Mouse (Mus musculus) C2C12 (cell line): ENCODE measurements around the gene Arl5c.

ENCODE experiments used
- CEBPB ChIP-seq: IDR thresholded peaks from one replicate; pipeline ENCODE4 v1.6.1; 2011; ENCODE audit warnings: low read depth, mild to moderate bottlenecking, control low read depth, moderate library complexity
- CTCF ChIP-seq: IDR thresholded peaks from one replicate; pipeline ENCODE4 v1.5.1; 2011; ENCODE audit not compliant: control insufficient read depth, insufficient read depth, insufficient read length

- TF ChIP-seq CTCF (no peak), CEBPB (no peak)
Measured at GRCm38 (mm10) chr11:97970771-97971170, 25.2 kb downstream of the Arl5c start.
